Mouse (Mus musculus) adrenal gland, postnatal 10 days (tissue): ENCODE measurements around the gene Drp2. TPM values are rescaled to one million over a fixed set of nuclear protein-coding genes. Genes with fewer than 3 reads are reported as not detected.

ENCODE experiments used
- DNase-seq: peaks from one replicate; pipeline ENCODE4 v3.0.0; 2021; ENCODE audit warnings: mixed read lengths
- long read RNA-seq, 2 experiments: library from polyadenylated mRNA; stranded (forward); transcript quantifications; one replicate each; pipeline ENCODE4 v2.0.0; 2021
- total RNA-seq, 2 experiments: library from RNA; stranded (reverse); gene quantifications; 2 replicates each; pipeline ENCODE4 v1.2.3; 2021

The Drp2 gene
- total RNA-seq: 1 to 10 TPM in 1 of 2 experiments, under 1 TPM in 1; 0.51 to 1.3 TPM
- long read RNA-seq, experiment 1: 0 reads
- long read RNA-seq, experiment 2: 0 reads

GRCm38 (mm10) chrX:134403863-134404583 is at the start of gene Drp2:
Drp2 (plus strand) TSS chrX:134404551.
- DNase-seq: no peak

GRCm38 (mm10) chrX:134359336-134359735 is 45.0 kb upstream of the Drp2 start:
- DNase-seq: peak; percentile 10

- DNase-seq: no peak
These were observed 42.2 kb upstream of the Drp2 start for GRCm38 (mm10) chrX:134362156-134362555.

- no peak for DNase-seq
These were observed 38.9 kb upstream of the Drp2 start for GRCm38 (mm10) chrX:134365421-134365820.

GRCm38 (mm10) chrX:134366547-134366946 is 37.8 kb upstream of the Drp2 start:
- no peak for DNase-seq

GRCm38 (mm10) chrX:134371279-134371678 is 33.1 kb upstream of the Drp2 start:
- no peak for DNase-seq

- no peak for DNase-seq
These were observed 30.2 kb upstream of the Drp2 start for GRCm38 (mm10) chrX:134374190-134374589.

- DNase-seq: peak; percentile 22
These were observed 19.5 kb upstream of the Drp2 start for GRCm38 (mm10) chrX:134384896-134385295.

- no peak for DNase-seq
These were observed 5.4 kb upstream of the Drp2 start for GRCm38 (mm10) chrX:134398972-134399371.

GRCm38 (mm10) chrX:134404584-134404955 is 219 bp downstream of the Drp2 start:
- DNase-seq: no peak

- DNase-seq: no peak
These were observed 5.1 kb downstream of the Drp2 start for GRCm38 (mm10) chrX:134409354-134409900.

- DNase-seq: no peak
These were observed 7.7 kb downstream of the Drp2 start for GRCm38 (mm10) chrX:134412096-134412495.

GRCm38 (mm10) chrX:134420097-134420496 is 15.7 kb downstream of the Drp2 start:
- DNase-seq: no peak

- no peak for DNase-seq
These were observed 19.9 kb downstream of the Drp2 start for GRCm38 (mm10) chrX:134424263-134424662.

- no peak for DNase-seq
These were observed 21.4 kb downstream of the Drp2 start for GRCm38 (mm10) chrX:134425798-134426197.

GRCm38 (mm10) chrX:134426819-134427218 is 22.5 kb downstream of the Drp2 start:
- no peak for DNase-seq

- DNase-seq: no peak
These were observed 23.0 kb downstream of the Drp2 start for GRCm38 (mm10) chrX:134427307-134427706.

GRCm38 (mm10) chrX:134474988-134475710 is 70.8 kb downstream of the Drp2 start:
- DNase-seq: no peak

GRCm38 (mm10) chrX:134476290-134476689 is 71.9 kb downstream of the Drp2 start, which contains the start of gene Taf7l:
Taf7l (minus strand) TSS chrX:134476490.
- DNase-seq: no peak

- DNase-seq: no peak
These were observed 77.4 kb downstream of the Drp2 start for GRCm38 (mm10) chrX:134481720-134482119.

- peak; percentile 58 for DNase-seq
These were observed 96.3 kb downstream of the Drp2 start for GRCm38 (mm10) chrX:134500651-134501050.
